In genomic region chr17:73174083-73174562, GRCm38 (mm10) we compare ENCODE assay signal across 8 mouse cellular contexts.
DNase-seq lines count a peak whose midpoint lies in the region; ATAC-seq and TF ChIP-seq lines count a peak whose summit lies in the region.

No protein-coding gene starts in this region.

- intact Hi-C loops in gastrocnemius, adult 2 months (cut with DNase I), result loop anchor here (2.0 kb wide), 1 partner anchor 123 kb away; no protein-coding TSS in a partner anchor

- no peaks in the 10 kb centered on the region for H3K27me3 ChIP-seq in intestine, postnatal 0 days (replicated peaks; ENCODE audit: control insufficient read depth, insufficient read depth, low read length)
- no peaks in the 10 kb centered on the region for H3K27me3 ChIP-seq in lung, embryonic 15.5 days

- no peak overlapping the region for H3K9ac ChIP-seq in intestine, postnatal 0 days (ENCODE audit: low read depth, low read length)
- no peak overlapping the region for H3K9ac ChIP-seq in lung, embryonic 15.5 days

- peak; percentile 92 for DNase-seq in 416B (ENCODE audit: low read depth)
- peak; percentile 76 for DNase-seq in CD4-positive helper T cell, adult 2 months (ENCODE audit: low read depth, low spot score)
- DNase-seq in gastrocnemius, adult 2 months, result peak; percentile 73
- DNase-seq in right cerebral cortex, postnatal 25 days, result peak; percentile 25

- no peaks in the 10 kb centered on the region for H3K9me3 ChIP-seq in intestine, postnatal 0 days (ENCODE audit: control insufficient read depth)
- no peaks in the 10 kb centered on the region for H3K9me3 ChIP-seq in lung, embryonic 15.5 days

- H3K4me3 ChIP-seq in bone marrow, adult 2 months (replicated peaks; ENCODE audit: control insufficient read depth, low read depth, low read length), result no peak overlapping the region
- H3K4me3 ChIP-seq in gastrocnemius, adult 2 months, result no peak overlapping the region
- H3K4me3 ChIP-seq in intestine, postnatal 0 days (ENCODE audit: low read depth, low read length), result no peak overlapping the region
- H3K4me3 ChIP-seq in lung, embryonic 15.5 days, result no peak overlapping the region

- H3K4me1 ChIP-seq in bone marrow, adult 2 months (ENCODE audit: control insufficient read depth, insufficient read depth, low read length), result no peaks in the 10 kb centered on the region
- H3K4me1 ChIP-seq in intestine, postnatal 0 days (replicated peaks; ENCODE audit: control insufficient read depth, insufficient read depth, low read length), result no peaks in the 10 kb centered on the region
- H3K4me1 ChIP-seq in lung, embryonic 15.5 days, result peaks cover 14% of the 10 kb centered on the region

- WGBS in bone marrow, adult 2 months, result 8% methylated on average over 5 of the region's 5 CpGs
- 56% methylated on average over 5 of the region's 5 CpGs for WGBS in intestine, postnatal 0 days
- 35% methylated on average over 5 of the region's 5 CpGs for whole genome bisulfite sequencing in lung, embryonic 15.5 days

- peaks cover 12% of the 10 kb centered on the region for H3K36me3 ChIP-seq in intestine, postnatal 0 days (ENCODE audit: control insufficient read depth, insufficient read depth)
- H3K36me3 ChIP-seq in lung, embryonic 15.5 days, result no peaks in the 10 kb centered on the region; the same call in 1 of the 2 replicates

- no peak overlapping the region for H3K27ac ChIP-seq in bone marrow, adult 2 months (ENCODE audit: control insufficient read depth, insufficient read depth, low read depth, low read length, poor library complexity)
- H3K27ac ChIP-seq in gastrocnemius, adult 2 months, result no peak overlapping the region
- no peak overlapping the region for H3K27ac ChIP-seq in intestine, postnatal 0 days (ENCODE audit: low read depth, low read length)
- H3K27ac ChIP-seq in lung, embryonic 15.5 days, result peak overlapping the region; percentile 75; the same call in 1 of the 2 replicates

- no peak for TF ChIP-seq POLR2A in bone marrow, adult 2 months (IDR thresholded peaks at IDR 0.05; ENCODE audit: borderline replicate concordance, control insufficient read depth, low read depth, low read length)

- peak; percentile 76 for TF ChIP-seq CTCF in bone marrow, adult 2 months (IDR thresholded peaks at IDR 0.05; ENCODE audit: control insufficient read depth, insufficient read depth, low read length)
- TF ChIP-seq CTCF in gastrocnemius, adult 2 months (IDR thresholded peaks at IDR 0.05), result peak; percentile 70
- TF ChIP-seq CTCF in intestine, postnatal 0 days (IDR thresholded peaks at IDR 0.05; ENCODE audit: low read depth), result peak; percentile 89

- no peak overlapping the region for H3K4me2 ChIP-seq in intestine, postnatal 0 days (replicated peaks; ENCODE audit: low read depth)
- no peak overlapping the region for H3K4me2 ChIP-seq in lung, embryonic 15.5 days

- ATAC-seq in intestine, postnatal 0 days, result peak; percentile 36; the same call in 1 of the 2 replicates
- peak; percentile 96 for ATAC-seq in lung, embryonic 15.5 days (ENCODE audit: borderline replicate concordance, extremely low read depth, low FRiP score, low TSS enrichment)
- ATAC-seq in erythroid progenitor cell, adult 5-6 weeks (replicated peaks; ENCODE audit: low FRiP score, poor library complexity, severe bottlenecking), result no peak

Comparison
In these comparisons a context has a peak if more than half of its experiments do, and no peak if none do; other contexts are left out.
1. DNase-seq: peak in every context shown above with its lines; median percentile 92 in 416B; 76 in CD4-positive helper T cell, adult 2 months; 73 in gastrocnemius, adult 2 months; 25 in right cerebral cortex, postnatal 25 days.